ENCODE assay signal across 9 mouse cellular contexts in genomic region chr1:191911067-191911668, GRCm38 (mm10). TPM values are rescaled to one million over a fixed set of nuclear protein-coding genes. Genes with fewer than 3 reads are reported as not detected.
DNase-seq lines count a peak whose midpoint lies in the region; ATAC-seq lines count a peak whose summit lies in the region.
"Had no signal": no experiment of that assay in that cellular context is flagged by ENCODE, and none has a peak within 500 bp of the region (broad histone marks: within the 10 kb centered on the region; RNA-seq: fewer than 3 reads in every experiment).

No protein-coding gene starts in this region.

- H3K4me2 ChIP-seq in hindbrain, embryonic 13.5 days, result peak overlapping the region; percentile 14
- H3K4me2 ChIP-seq in hindbrain, embryonic 11.5 days (replicated peaks; ENCODE audit: low read depth, low read length), result no peak overlapping the region
- H3K4me2 ChIP-seq in liver, embryonic 13.5 days, result peak overlapping the region; percentile 97

- 79% methylated on average over 3 of the region's 3 CpGs for WGBS in hindbrain, embryonic 13.5 days
- 92% methylated on average over 3 of the region's 3 CpGs for WGBS in hindbrain, embryonic 11.5 days
- 55% methylated on average over 3 of the region's 3 CpGs for WGBS in liver, embryonic 13.5 days (ENCODE audit: insufficient replicate concordance)

- no peak overlapping the region for H3K27ac ChIP-seq in hindbrain, embryonic 13.5 days
- H3K27ac ChIP-seq in hindbrain, embryonic 11.5 days (ENCODE audit: low read depth, low read length), result no peak overlapping the region
- peak overlapping the region; percentile 34; the same call in 1 of the 2 replicates for H3K27ac ChIP-seq in liver, embryonic 13.5 days
- H3K27ac ChIP-seq: embryonic facial prominence, embryonic 15.5 days had no signal

- H3K9me3 ChIP-seq in hindbrain, embryonic 13.5 days, result no peaks in the 10 kb centered on the region
- H3K9me3 ChIP-seq in hindbrain, embryonic 11.5 days (ENCODE audit: control insufficient read depth, low read length), result no peaks in the 10 kb centered on the region
- H3K9me3 ChIP-seq in liver, embryonic 13.5 days (replicated peaks), result no peaks in the 10 kb centered on the region
- H3K9me3 ChIP-seq: embryonic facial prominence, embryonic 15.5 days had no signal

- H3K27me3 ChIP-seq in hindbrain, embryonic 13.5 days, result no peaks in the 10 kb centered on the region
- H3K27me3 ChIP-seq in hindbrain, embryonic 11.5 days (ENCODE audit: control insufficient read depth, insufficient read depth, low read length), result no peaks in the 10 kb centered on the region
- H3K27me3 ChIP-seq in liver, embryonic 13.5 days, result no peaks in the 10 kb centered on the region
- H3K27me3 ChIP-seq: embryonic facial prominence, embryonic 15.5 days had no signal

- no peak overlapping the region for H3K4me3 ChIP-seq in hindbrain, embryonic 13.5 days
- H3K4me3 ChIP-seq in hindbrain, embryonic 11.5 days (ENCODE audit: low read depth, low read length), result no peak overlapping the region
- H3K4me3 ChIP-seq in liver, embryonic 13.5 days (replicated peaks), result peak overlapping the region; percentile 43
- H3K4me3 ChIP-seq: embryonic facial prominence, embryonic 15.5 days had no signal

- H3K4me1 ChIP-seq in hindbrain, embryonic 13.5 days (replicated peaks), result peaks cover 43% of the 10 kb centered on the region
- H3K4me1 ChIP-seq in hindbrain, embryonic 11.5 days (replicated peaks; ENCODE audit: control insufficient read depth, insufficient read depth, low read length), result peaks cover 5% of the 10 kb centered on the region; the same call in 1 of the 2 replicates
- peaks cover 50% of the 10 kb centered on the region for H3K4me1 ChIP-seq in liver, embryonic 13.5 days (replicated peaks)

- no peak for ATAC-seq in hindbrain, embryonic 13.5 days (ENCODE audit: low FRiP score)
- ATAC-seq in hindbrain, embryonic 11.5 days (ENCODE audit: low FRiP score), result no peak
- no peak for ATAC-seq in liver, embryonic 13.5 days (ENCODE audit: low read depth)

- H3K36me3 ChIP-seq in hindbrain, embryonic 13.5 days, result peaks cover 10% of the 10 kb centered on the region
- H3K36me3 ChIP-seq in hindbrain, embryonic 11.5 days (ENCODE audit: control insufficient read depth, insufficient read depth, low read length), result no peaks in the 10 kb centered on the region
- peaks cover 41% of the 10 kb centered on the region for H3K36me3 ChIP-seq in liver, embryonic 13.5 days

- DNase-seq in hindbrain, embryonic 11.5 days (ENCODE audit: low spot score), result no peak
- DNase-seq in spleen, adult 12 weeks (ENCODE audit: low spot score), result peak; percentile 62
- DNase-seq in spleen, adult 18-20 months, result no peak
- DNase-seq in liver, embryonic 13.5 days, result no peak
- DNase-seq in cerebellum, adult 18-20 months, result no peak
- no peak for DNase-seq in layer of hippocampus, adult 11-12 months (ENCODE audit: low spot score)
- no peak for DNase-seq in adipocyte (ENCODE audit: low spot score)

- no peak overlapping the region for H3K9ac ChIP-seq in hindbrain, embryonic 13.5 days
- no peak overlapping the region for H3K9ac ChIP-seq in hindbrain, embryonic 11.5 days (ENCODE audit: low read depth, low read length)
- H3K9ac ChIP-seq in liver, embryonic 13.5 days, result peak overlapping the region; percentile 59
- H3K9ac ChIP-seq: embryonic facial prominence, embryonic 15.5 days had no signal

RNA-seq across cellular contexts. Expression of gene Slc30a1, which starts 4.6 kb away (rescaled TPM):
- polyA plus RNA-seq in hindbrain, embryonic 13.5 days (2015; fragmentation: Nextera tagmentation; extraction: Ambion mirVana), result 2.3 and 2.8 TPM in 2 replicates
- 1.9 and 2.6 TPM in 2 replicates for polyA plus RNA-seq in hindbrain, embryonic 11.5 days (2014; fragmentation: Nextera tagmentation; extraction: Ambion mirVana)
- polyA plus RNA-seq in liver, embryonic 13.5 days (2015; fragmentation: Nextera tagmentation; extraction: Ambion mirVana), result 2.7 and 3.0 TPM in 2 replicates
